Mouse (Mus musculus): ENCODE measurements around the gene Adora1. TPM values are rescaled to one million over a fixed set of nuclear protein-coding genes. Genes with fewer than 3 reads are reported as not detected.
"Not testable (repeated sequence)": the region's sequence is repeated elsewhere in the genome, so short reads cannot be mapped to it uniquely, and the experiment has no call there.

Adora1 gene
- polyA plus RNA-seq, 1 experiment = 1.2 TPM

DNA sequence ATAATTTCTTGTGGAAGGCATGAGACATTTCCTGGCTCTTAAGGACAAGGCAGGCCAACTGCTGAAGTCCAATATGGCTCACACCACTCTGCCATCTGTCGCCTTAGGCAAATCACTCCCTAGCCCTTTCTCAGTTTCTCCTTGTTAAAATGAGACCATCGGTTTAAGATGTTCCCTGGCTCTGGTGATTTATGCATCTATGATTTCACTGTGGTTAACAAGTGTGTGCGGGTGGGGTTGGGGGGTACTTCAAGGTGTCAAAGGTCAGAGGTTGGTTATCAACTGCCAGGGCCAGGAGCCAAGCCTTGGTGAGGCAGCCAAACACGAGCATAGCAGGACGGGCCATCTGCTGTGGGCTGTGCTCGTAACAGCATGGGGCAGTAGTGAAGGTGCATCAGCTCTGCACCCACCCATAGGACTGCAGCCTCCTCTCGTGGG is 39.3 kb upstream of the Adora1 start:
- Histone ChIP-seq H3K27ac (ENCODE audit: insufficient read depth, low read depth, low read length) (no peak overlapping the region), H3K36me3 (ENCODE audit: control insufficient read depth, insufficient read depth, low read length) (no peaks in the 10 kb centered on the region), H3K4me1 (ENCODE audit: control insufficient read depth, insufficient read depth, insufficient read length, low read length) (peaks cover 17% of the 10 kb centered on the region; the same call in 1 of the 2 replicates), H3K4me3 (ENCODE audit: low read depth, low read length) (no peak overlapping the region), H3K27me3 (ENCODE audit: control insufficient read depth, insufficient read depth, low read length) (no peaks in the 10 kb centered on the region)
- TF ChIP-seq POLR2A (IDR thresholded peaks at IDR 0.05; ENCODE audit: low read depth, low read length) (no peak), CTCF (IDR thresholded peaks at IDR 0.05; ENCODE audit: extremely low read depth, insufficient read length, insufficient replicate concordance, low read depth, low read length) (no peak)
- 39% methylated on average over 7 of the region's 7 CpGs for WGBS

DNA sequence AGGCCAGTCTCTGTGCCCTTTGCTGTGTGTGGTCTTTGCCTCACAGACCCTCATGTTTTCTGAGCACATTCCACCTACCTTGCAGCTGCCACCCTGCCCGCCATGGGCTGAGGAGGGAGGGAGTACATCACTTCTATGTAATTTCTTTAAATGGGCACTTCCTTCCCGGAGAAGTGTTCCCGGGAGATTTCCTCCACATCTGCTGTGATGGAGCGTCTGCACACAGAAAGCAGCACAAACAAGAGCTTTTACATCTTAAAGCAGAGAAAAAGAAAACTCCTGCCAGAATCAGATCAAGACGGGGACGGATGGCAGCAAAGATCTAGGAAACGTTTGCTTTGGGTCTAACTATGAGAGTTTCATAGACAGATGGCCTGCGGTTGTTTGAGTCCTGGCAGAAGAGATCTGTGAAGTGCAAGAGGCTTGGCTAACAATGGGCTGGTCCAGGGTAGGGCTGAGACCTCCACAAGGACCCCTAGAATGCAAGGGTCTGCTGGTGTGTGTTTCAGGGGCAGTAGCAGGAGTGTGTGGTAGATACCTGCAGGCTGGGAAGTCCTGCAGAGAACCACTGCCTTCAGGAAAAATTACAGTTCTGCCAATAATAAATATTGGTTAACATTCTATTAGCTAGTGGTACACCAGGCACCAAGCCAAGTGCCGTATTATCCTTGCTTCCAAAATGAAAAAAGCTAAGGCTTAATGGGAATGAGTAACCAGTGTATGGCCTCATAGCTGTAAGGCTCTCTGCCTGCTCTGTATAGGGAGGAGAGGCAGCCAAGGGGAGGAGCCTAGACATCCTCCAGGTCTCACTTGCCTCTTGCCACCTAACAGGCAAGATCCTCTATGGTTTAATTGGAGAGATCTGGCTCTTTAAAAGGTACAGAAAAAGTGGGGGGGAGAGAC is 38.5 kb upstream of the Adora1 start:
- Histone ChIP-seq H3K27ac (ENCODE audit: insufficient read depth, low read depth, low read length) (no peak overlapping the region), H3K27me3 (ENCODE audit: control insufficient read depth, insufficient read depth, low read length) (no peaks in the 10 kb centered on the region), H3K36me3 (ENCODE audit: control insufficient read depth, insufficient read depth, low read length) (no peaks in the 10 kb centered on the region), H3K4me1 (ENCODE audit: control insufficient read depth, insufficient read depth, insufficient read length, low read length) (peaks cover 17% of the 10 kb centered on the region; the same call in 1 of the 2 replicates), H3K4me3 (ENCODE audit: low read depth, low read length) (no peak overlapping the region)
- WGBS = 68% methylated on average over 9 of the region's 9 CpGs
- no peak for TF ChIP-seq CTCF (IDR thresholded peaks at IDR 0.05; ENCODE audit: extremely low read depth, insufficient read length, insufficient replicate concordance, low read depth, low read length)

GRCm38 (mm10) chr1:134272754-134273250 is 37.6 kb upstream of the Adora1 start:
- peaks cover 17% of the 10 kb centered on the region; the same call in 1 of the 2 replicates for H3K4me1 ChIP-seq (ENCODE audit: control insufficient read depth, insufficient read depth, insufficient read length, low read length)
- no peaks in the 10 kb centered on the region for H3K36me3 ChIP-seq (ENCODE audit: control insufficient read depth, insufficient read depth, low read length)
- H3K27ac ChIP-seq (ENCODE audit: insufficient read depth, low read depth, low read length) = no peak overlapping the region
- H3K4me3 ChIP-seq (ENCODE audit: low read depth, low read length) = no peak overlapping the region
- H3K27me3 ChIP-seq (ENCODE audit: control insufficient read depth, insufficient read depth, low read length) = no peaks in the 10 kb centered on the region
- TF ChIP-seq CTCF (IDR thresholded peaks at IDR 0.05; ENCODE audit: extremely low read depth, insufficient read length, insufficient replicate concordance, low read depth, low read length) = no peak
- TF ChIP-seq POLR2A (IDR thresholded peaks at IDR 0.05; ENCODE audit: low read depth, low read length) = no peak
- WGBS = 77% methylated on average over 5 of the region's 5 CpGs

DNA sequence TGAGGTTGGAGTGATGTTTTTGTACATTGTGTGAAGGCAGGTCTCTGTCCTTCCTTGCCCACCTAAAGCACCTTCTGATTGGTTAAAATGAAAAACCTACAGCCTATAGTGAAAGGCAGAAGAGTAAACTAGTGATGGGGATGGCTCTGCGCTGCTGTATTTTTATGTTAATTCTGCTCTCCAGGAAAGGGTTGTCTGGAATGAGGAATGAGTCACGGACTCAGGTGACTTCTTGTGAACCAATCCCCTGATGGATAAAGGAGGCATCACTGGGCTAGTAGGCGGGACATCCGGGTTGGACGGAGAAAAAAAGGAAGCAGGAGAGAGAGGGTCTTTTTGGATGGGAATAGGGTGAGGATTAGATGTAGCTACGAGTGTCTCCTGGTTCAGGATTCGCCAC is 34.8 kb upstream of the Adora1 start:
- TF ChIP-seq CTCF (IDR thresholded peaks at IDR 0.05; ENCODE audit: extremely low read depth, insufficient read length, insufficient replicate concordance, low read depth, low read length) = no peak
- TF ChIP-seq POLR2A (IDR thresholded peaks at IDR 0.05; ENCODE audit: low read depth, low read length) = no peak
- WGBS = 86% methylated on average over 7 of the region's 7 CpGs
- H3K4me3 ChIP-seq (ENCODE audit: low read depth, low read length) = no peak overlapping the region

GRCm38 (mm10) chr1:134265797-134266196 is 30.6 kb upstream of the Adora1 start:
- no peak for TF ChIP-seq POLR2A (IDR thresholded peaks at IDR 0.05; ENCODE audit: low read depth, low read length)
- TF ChIP-seq CTCF (IDR thresholded peaks at IDR 0.05; ENCODE audit: extremely low read depth, insufficient read length, insufficient replicate concordance, low read depth, low read length) = no peak
- no peaks in the 10 kb centered on the region for H3K36me3 ChIP-seq (ENCODE audit: control insufficient read depth, insufficient read depth, low read length)
- WGBS = 65% methylated on average over 2 of the region's 2 CpGs

More for the DNA sequence above, 34.8 kb upstream of the Adora1 start:
- Histone ChIP-seq H3K4me1 (ENCODE audit: control insufficient read depth, insufficient read depth, insufficient read length, low read length) (peaks cover 6% of the 10 kb centered on the region; the same call in 1 of the 2 replicates), H3K36me3 (ENCODE audit: control insufficient read depth, insufficient read depth, low read length) (no peaks in the 10 kb centered on the region), H3K27ac (ENCODE audit: insufficient read depth, low read depth, low read length) (no peak overlapping the region), H3K27me3 (ENCODE audit: control insufficient read depth, insufficient read depth, low read length) (no peaks in the 10 kb centered on the region)

GRCm38 (mm10) chr1:134264341-134264740 is 29.1 kb upstream of the Adora1 start:
- Histone ChIP-seq H3K4me3 (ENCODE audit: low read depth, low read length) (no peak overlapping the region), H3K36me3 (ENCODE audit: control insufficient read depth, insufficient read depth, low read length) (no peaks in the 10 kb centered on the region), H3K4me1 (ENCODE audit: control insufficient read depth, insufficient read depth, insufficient read length, low read length) (peaks cover 3% of the 10 kb centered on the region; the same call in 1 of the 2 replicates), H3K27ac (ENCODE audit: insufficient read depth, low read depth, low read length) (no peak overlapping the region), H3K27me3 (ENCODE audit: control insufficient read depth, insufficient read depth, low read length) (no peaks in the 10 kb centered on the region)
- TF ChIP-seq POLR2A (IDR thresholded peaks at IDR 0.05; ENCODE audit: low read depth, low read length) (no peak), CTCF (IDR thresholded peaks at IDR 0.05; ENCODE audit: extremely low read depth, insufficient read length, insufficient replicate concordance, low read depth, low read length) (no peak)
- WGBS = 90% methylated on average over 6 of the region's 6 CpGs

More at GRCm38 (mm10) chr1:134265797-134266196, 30.6 kb upstream of the Adora1 start:
- Histone ChIP-seq H3K4me3 (ENCODE audit: low read depth, low read length) (no peak overlapping the region), H3K4me1 (ENCODE audit: control insufficient read depth, insufficient read depth, insufficient read length, low read length) (peaks cover 3% of the 10 kb centered on the region; the same call in 1 of the 2 replicates), H3K27me3 (ENCODE audit: control insufficient read depth, insufficient read depth, low read length) (no peaks in the 10 kb centered on the region), H3K27ac (ENCODE audit: insufficient read depth, low read depth, low read length) (no peak overlapping the region)

DNA sequence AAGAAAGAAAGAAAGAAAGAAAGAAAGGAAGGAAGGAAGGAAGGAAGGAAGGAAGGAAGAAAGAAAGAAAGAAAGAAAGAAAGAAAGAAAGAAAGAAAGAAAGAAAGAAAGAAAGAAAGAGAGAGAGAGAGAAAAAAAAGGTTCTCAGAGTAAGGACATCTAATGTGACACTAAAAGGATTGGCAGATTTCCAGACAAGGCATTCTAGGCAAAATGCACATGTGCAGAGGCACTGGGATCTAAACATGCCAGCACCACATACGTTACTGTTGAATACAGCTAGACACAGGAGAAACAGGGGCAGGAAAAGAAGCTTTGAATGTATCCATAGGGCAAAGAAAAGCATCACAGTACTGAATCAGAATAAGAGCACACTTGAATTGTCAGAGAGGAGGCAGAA is 14.4 kb upstream of the Adora1 start:
- H3K27me3 ChIP-seq (ENCODE audit: control insufficient read depth, insufficient read depth, low read length); H3K36me3 ChIP-seq (ENCODE audit: control insufficient read depth, insufficient read depth, low read length); H3K4me1 ChIP-seq (ENCODE audit: control insufficient read depth, insufficient read depth, insufficient read length, low read length); H3K4me3 ChIP-seq (ENCODE audit: low read depth, low read length); H3K27ac ChIP-seq (ENCODE audit: insufficient read depth, low read depth, low read length): not testable (repeated sequence)
- 94% methylated on average over 1 of the region's 1 CpGs for WGBS

Data from small intestine, adult 2 months (tissue).